Mouse (Mus musculus): ENCODE data around the gene Rfx1. TPM values are rescaled to one million over a fixed set of nuclear protein-coding genes. Genes with fewer than 3 reads are reported as not detected.

Gene Rfx1
- total RNA-seq, 1 experiment from 2014 or later = 23.1 TPM

DNA sequence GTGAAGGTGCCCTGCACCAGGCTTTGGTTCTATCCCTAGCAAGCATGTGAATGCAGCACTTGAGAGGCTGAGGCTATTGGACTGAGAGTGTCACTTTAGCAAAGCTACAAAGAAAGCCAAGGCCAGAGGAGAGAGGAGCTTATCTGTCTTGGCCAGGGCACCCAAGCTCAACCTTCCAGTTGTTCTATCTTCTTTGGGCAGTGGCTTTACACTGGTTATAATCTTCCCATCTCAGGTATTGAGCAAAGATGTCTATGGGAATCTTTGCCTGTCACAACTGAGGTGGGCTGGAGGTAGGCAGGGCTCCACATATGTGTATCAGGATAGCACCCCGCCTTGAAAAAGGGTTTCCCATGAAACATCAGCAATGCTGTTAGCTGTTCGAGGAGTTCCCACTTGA, 6.4 kb upstream of the Rfx1 start:
- DNase-seq = no peak

DNA sequence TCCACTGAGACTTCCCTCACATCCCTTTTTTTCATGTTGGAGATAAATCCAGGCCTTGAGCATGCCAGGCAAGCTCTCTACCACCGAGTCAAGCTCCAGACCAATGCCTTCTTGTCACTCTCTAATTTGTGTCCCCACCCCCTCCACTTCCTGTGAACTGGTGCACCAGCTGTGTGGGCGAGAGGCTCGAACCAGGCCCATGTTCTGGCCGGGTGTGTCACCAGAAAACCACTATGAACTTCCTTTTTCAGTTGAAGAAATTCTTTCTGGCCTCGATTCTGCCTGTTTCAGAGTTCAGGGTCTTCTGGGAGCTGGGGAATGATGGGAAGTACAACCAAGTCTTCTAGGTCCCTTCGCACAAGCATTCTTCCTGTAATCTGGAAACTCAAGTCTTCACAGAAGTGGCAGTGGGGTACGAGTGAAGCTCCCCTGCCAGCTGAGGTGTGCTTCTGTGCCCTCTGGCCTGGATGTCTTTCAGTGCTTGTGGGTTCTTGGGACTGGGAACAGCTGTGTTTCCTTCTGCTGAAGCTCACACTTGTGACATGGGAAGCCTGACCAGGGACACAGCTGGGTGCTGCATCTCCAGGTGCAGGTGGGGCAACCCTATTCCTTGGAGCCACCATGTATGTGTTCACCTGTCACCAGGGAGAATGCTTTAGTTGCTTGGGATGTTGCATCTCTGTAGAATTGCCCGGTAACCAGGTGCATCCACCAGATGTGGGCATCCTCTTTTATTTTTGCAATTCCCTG, 2.6 kb upstream of the Rfx1 start:
- no peak for DNase-seq

- DNase-seq = no peak
Observed at GRCm38 (mm10) chr8:84065037-84065436, 1.6 kb upstream of the Rfx1 start, which contains the start of gene Gm10643. Gene Gm10643 (minus strand): TSS chr8:84065137.

- DNase-seq = no peak
Observed at GRCm38 (mm10) chr8:84065457-84066072, 1.1 kb upstream of the Rfx1 start.

GRCm38 (mm10) chr8:84067047-84067573, 476 bp downstream of the Rfx1 start:
- peak; percentile 99 for DNase-seq

DNA sequence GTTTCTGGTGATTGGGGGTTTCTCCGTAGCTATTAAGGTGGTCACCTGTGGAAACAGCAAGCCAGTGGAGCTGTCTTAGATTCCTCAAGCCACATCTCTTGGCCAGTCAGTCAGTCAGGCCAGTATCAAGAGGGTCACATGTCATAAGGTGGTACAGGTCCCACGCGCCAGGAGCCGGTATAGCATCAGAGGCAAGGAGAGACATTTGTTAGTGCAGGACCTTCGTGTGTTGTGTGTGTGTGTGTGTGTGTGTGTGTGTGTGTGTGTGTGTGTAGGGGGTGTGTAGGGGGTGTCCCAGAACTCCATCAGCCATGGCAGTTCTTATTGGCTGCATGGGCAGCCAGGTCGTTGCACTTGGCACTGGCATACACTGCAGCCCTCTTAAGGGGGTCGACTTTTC, 1.3 kb downstream of the Rfx1 start:
- no peak for DNase-seq

GRCm38 (mm10) chr8:84068316-84069035, 1.8 kb downstream of the Rfx1 start:
- DNase-seq = no peak

- DNase-seq = no peak
Observed at GRCm38 (mm10) chr8:84069169-84069568, 2.5 kb downstream of the Rfx1 start.

GRCm38 (mm10) chr8:84069750-84070149, 3.1 kb downstream of the Rfx1 start:
- no peak for DNase-seq

- no peak for DNase-seq
Observed at GRCm38 (mm10) chr8:84070241-84070640, 3.6 kb downstream of the Rfx1 start.

DNA sequence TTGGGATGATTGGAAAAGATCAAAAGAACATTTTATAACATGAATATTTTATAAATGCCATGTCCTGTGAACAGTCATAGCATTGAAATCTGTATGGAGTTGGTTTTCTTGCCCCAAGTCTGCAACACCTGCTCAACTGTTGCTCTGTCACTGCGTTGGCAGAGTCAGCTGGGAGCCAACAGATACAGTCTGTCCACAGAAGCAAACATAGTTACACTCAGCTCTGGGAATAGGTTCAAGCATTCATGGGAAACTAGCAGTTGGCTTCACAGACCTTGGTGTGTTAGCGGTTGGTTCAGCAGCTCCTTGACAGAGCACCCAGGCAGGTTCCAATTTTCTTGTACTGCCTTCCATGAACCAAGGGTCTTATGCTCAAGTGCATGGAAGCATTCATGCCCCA, 4.0 kb downstream of the Rfx1 start:
- DNase-seq = no peak

DNA sequence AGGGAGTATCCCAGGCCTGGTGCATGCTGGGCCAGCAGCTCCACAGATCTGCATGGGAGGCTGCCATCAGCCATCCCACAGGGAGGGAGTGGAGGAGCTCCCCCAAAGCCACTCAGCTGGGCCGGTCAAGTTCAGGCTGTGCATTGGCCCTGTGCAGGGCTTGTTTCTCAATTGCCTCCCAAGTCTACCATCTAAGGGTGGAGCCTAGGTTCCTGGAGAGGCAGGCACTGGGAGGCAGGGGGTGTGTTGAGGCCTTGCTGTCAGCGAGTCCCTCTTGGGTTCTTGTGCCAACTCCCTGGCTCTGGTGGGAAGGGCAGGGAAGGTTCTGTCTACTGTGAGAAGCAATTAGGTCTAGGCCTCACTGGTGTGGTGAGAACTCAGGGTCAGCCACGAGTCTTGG, 5.3 kb downstream of the Rfx1 start:
- DNase-seq = no peak

GRCm38 (mm10) chr8:84072321-84072720, 5.7 kb downstream of the Rfx1 start:
- no peak for DNase-seq

- no peak for DNase-seq
Observed at GRCm38 (mm10) chr8:84073230-84073976, 6.8 kb downstream of the Rfx1 start.

DNA sequence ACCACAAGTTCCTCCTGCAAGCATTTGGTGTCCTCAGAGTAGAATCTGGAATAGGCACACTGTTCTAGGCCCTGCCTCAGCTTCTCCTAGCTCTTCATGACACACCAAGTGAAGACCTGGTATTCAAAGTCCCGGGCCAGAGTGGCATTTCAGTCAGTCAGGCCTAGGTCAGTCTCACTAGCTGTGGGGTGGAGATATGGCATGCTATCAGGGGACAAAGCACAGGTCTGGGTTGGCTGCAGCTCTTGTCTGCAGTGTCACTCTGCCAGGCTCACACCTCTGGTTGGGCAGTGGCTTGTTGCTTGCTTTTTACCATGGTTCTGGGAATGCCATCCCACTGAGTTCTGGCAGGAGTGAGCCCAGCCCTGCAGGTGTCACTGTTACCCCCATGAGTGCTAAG, 9.8 kb downstream of the Rfx1 start:
- DNase-seq = no peak

GRCm38 (mm10) chr8:84076849-84077248, 10.2 kb downstream of the Rfx1 start:
- no peak for DNase-seq

- no peak for DNase-seq
Observed at GRCm38 (mm10) chr8:84079206-84079605, 12.6 kb downstream of the Rfx1 start.

GRCm38 (mm10) chr8:84083829-84084241, 17.2 kb downstream of the Rfx1 start:
- peak; percentile 35 for DNase-seq

DNA sequence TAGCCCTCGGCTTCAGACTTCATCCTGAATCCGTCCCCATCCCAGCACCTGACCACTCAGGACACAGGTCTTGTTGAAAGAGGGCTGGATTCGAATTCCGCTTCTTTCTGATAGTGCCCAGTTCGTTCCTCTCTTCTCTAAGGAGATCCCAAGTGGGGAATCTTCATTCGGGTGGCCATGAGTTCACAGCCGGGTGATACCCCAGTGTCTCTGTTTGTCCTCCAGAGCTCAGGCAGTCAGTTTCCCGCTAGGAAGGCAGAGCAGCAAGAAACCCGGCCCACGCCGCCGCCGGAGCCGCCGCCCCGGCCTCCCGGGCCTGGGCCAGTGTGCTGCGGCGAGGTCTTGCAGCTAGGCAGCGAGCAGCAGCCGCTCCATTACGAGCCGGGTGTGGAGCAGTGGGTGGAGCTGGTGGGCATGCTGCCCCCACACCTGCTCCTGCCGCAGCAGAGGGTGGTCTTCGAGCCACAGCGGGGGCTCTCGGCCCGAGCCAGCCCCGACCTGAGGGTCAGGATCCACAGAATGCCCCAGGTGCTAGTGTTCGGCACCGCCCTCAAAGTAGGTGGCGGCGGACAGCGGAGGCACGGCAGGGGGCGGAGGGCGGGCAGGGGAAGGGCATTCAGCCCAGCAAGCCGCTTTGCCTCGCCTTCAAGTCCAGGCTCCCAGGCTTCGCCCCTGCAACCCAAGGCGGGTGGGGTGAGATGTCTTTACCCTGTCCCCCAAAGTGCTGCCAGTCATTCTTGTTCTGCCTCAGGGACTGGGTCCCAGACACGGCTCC, 17.9 kb downstream of the Rfx1 start:
- DNase-seq = no peak

- DNase-seq = no peak
Observed at GRCm38 (mm10) chr8:84087156-84087555, 20.5 kb downstream of the Rfx1 start.

- DNase-seq = no peak
Observed at GRCm38 (mm10) chr8:84087821-84088220, 21.2 kb downstream of the Rfx1 start.

DNA sequence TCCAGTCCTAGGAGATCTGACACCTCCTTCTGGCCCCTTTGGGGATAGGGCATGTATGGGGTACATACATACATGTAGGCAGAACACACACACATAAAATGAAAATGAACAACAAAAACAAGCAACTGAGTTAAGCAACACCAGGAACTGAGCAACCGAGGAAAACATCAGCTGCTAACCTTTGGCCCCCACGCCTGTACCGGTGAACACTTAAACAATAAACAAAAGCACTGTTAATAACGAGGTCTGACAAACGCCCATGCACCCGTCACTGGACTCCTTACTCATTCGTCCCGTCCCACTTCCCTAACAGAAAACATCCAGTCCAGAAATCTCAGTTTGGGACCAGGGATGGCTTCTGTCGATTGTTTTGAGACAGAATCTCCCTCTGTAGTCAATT, 22.6 kb downstream of the Rfx1 start:
- no peak for DNase-seq
